Mouse (Mus musculus) stomach, embryonic 14.5 days (tissue): ENCODE results near the gene Snx30. TPM values are rescaled to one million over a fixed set of nuclear protein-coding genes. Genes with fewer than 3 reads are reported as not detected.
A peak's percentile ranks its signal among the peaks of the same experiment; 100 is the strongest.

Source experiments
- ATAC-seq: fragments of 200-750 bp; cut with Nextera tagmentation; 2 replicates; pipeline ENCODE4 v1.8.0; 2017; ENCODE audit warnings: low read depth, moderate TSS enrichment; ENCODE audit not compliant: insufficient number of reproducible peaks, insufficient read depth, low FRiP score
- H3K27ac ChIP-seq: fragments of 300-500 bp; sonication (generic); 2 replicates; pipeline ENCODE4 v1.5.1; 2014; ENCODE audit warnings: mild to moderate bottlenecking, low read length, moderate library complexity, mixed read lengths
- H3K27me3 ChIP-seq: fragments of 300-500 bp; sonication (generic); 2 replicates; pipeline ENCODE4 v1.6.1; 2014; ENCODE audit warnings: low read length, control low read depth, mixed read lengths; ENCODE audit not compliant: control insufficient read depth, insufficient read depth
- H3K36me3 ChIP-seq: fragments of 300-500 bp; sonication (generic); 2 replicates; pipeline ENCODE4 v1.6.1; 2014; ENCODE audit warnings: mild to moderate bottlenecking, control low read depth, low read length, moderate library complexity, mixed read lengths; ENCODE audit not compliant: control insufficient read depth, insufficient read depth
- H3K4me1 ChIP-seq: fragments of 300-500 bp; sonication (generic); 2 replicates; pipeline ENCODE4 v1.6.1; 2014; ENCODE audit warnings: low read length, control low read depth, mixed read lengths; ENCODE audit not compliant: control insufficient read depth, insufficient read depth
- H3K4me2 ChIP-seq: fragments of 300-500 bp; sonication (generic); replicated peaks from 2 replicates; pipeline ENCODE4 v1.6.1; 2014; ENCODE audit warnings: low read depth, low read length, control low read depth
- H3K4me3 ChIP-seq: fragments of 300-500 bp; sonication (generic); 2 replicates; pipeline ENCODE4 v1.5.1; 2014; ENCODE audit warnings: low read depth, low read length, control low read depth
- H3K9ac ChIP-seq: fragments of 300-500 bp; sonication (generic); replicated peaks from 2 replicates; pipeline ENCODE4 v1.6.1; 2014; ENCODE audit warnings: low read depth, mild to moderate bottlenecking, control low read depth, low read length, moderate library complexity, mixed read lengths
- H3K9me3 ChIP-seq: fragments of 300-500 bp; sonication (generic); 2 replicates; pipeline ENCODE4 v1.6.1; 2016; ENCODE audit warnings: low read depth, low read length, control low read depth; ENCODE audit not compliant: control insufficient read depth
- WGBS: fragments of 180-500 bp; shearing (Covaris S2); extraction: QIAGEN DNeasy Blood & Tissue Kit; methylation state at CpG from one replicate; pipeline ENCODE4 v1.1.7; 2014; 5-methylcytosine and 5-hydroxymethylcytosine counted together
- polyA plus RNA-seq: library from polyadenylated mRNA; unstranded; fragments of >200 nt; fragmentation: Nextera tagmentation; extraction: Ambion mirVana; gene quantifications from 2 replicates; pipeline ENCODE4 v1.2.1, GENCODE M21; 2014

Gene Snx30
- polyA plus RNA-seq, result 8.9 and 10.8 TPM in 2 replicates

DNA sequence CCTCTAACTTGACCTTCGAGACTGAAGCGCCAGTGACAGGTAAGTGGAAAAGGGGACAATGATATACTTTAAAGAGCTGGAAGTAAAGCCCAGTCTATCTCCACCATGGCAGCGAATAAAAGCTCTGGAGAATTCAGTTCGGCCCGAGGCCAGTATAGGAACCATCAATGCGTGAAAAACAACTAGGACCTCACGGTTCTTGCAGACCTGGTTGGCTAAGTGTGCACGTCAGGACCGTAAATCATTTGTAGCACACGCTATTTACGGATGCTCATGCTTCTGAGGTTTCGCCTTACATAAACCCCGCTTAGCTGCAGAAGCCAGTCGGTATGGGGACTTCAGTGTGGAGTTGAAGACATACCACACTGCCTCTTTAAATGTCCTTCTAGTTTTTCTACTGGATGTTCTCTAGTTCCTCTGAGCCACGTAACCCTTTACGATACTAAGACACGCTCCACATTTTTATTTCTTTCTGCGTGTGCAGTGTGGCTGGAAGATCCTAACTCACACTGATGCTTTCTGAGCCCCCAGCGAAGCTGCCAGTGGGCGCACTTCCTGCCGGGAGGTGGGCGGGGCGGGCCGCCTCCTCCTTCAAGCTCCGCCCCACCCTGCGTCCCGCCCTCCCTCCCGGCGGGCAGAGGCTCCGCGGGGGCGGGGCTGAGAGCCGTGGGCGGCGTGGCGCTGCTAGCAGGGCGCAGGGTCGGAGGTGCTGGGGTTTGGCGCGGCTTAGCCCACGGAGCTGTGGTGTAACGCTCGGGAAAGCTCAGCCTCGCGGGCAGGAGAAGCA lies at the start of gene Snx30:
Gene Snx30, plus strand, starts transcription at position 660 of the 787 bp plus-strand sequence.
- H3K4me3 ChIP-seq, result peak within 1 kb of the TSS; percentile 79
- peak; percentile 95 for ATAC-seq
- H3K27ac ChIP-seq, result no peak within 1 kb of the TSS; the same call in 1 of the 2 replicates
- H3K4me2 ChIP-seq, result peak within 1 kb of the TSS; percentile 84
- no peaks in the 10 kb centered on the region for H3K9me3 ChIP-seq
- WGBS, result 3% methylated on average over 41 of the region's 45 CpGs
- peaks cover 5% of the 10 kb centered on the region; the same call in 1 of the 2 replicates for H3K4me1 ChIP-seq
- H3K9ac ChIP-seq, result peak within 1 kb of the TSS; percentile 81
- H3K36me3 ChIP-seq, result no peaks in the 10 kb centered on the region
- no peaks in the 10 kb centered on the region for H3K27me3 ChIP-seq

GRCm38 (mm10) chr4:59756332-59757082 lies 49.1 kb upstream of the Snx30 start:
- Histone ChIP-seq H3K36me3 (peaks cover 6% of the 10 kb centered on the region), H3K27ac (no peak overlapping the region), H3K4me2 (no peak overlapping the region), H3K27me3 (no peaks in the 10 kb centered on the region), H3K9me3 (no peaks in the 10 kb centered on the region), H3K4me3 (no peak overlapping the region), H3K9ac (no peak overlapping the region), H3K4me1 (peaks cover 12% of the 10 kb centered on the region; the same call in 1 of the 2 replicates)
- ATAC-seq, result no peak
- WGBS, result 81% methylated on average over 9 of the region's 9 CpGs

DNA sequence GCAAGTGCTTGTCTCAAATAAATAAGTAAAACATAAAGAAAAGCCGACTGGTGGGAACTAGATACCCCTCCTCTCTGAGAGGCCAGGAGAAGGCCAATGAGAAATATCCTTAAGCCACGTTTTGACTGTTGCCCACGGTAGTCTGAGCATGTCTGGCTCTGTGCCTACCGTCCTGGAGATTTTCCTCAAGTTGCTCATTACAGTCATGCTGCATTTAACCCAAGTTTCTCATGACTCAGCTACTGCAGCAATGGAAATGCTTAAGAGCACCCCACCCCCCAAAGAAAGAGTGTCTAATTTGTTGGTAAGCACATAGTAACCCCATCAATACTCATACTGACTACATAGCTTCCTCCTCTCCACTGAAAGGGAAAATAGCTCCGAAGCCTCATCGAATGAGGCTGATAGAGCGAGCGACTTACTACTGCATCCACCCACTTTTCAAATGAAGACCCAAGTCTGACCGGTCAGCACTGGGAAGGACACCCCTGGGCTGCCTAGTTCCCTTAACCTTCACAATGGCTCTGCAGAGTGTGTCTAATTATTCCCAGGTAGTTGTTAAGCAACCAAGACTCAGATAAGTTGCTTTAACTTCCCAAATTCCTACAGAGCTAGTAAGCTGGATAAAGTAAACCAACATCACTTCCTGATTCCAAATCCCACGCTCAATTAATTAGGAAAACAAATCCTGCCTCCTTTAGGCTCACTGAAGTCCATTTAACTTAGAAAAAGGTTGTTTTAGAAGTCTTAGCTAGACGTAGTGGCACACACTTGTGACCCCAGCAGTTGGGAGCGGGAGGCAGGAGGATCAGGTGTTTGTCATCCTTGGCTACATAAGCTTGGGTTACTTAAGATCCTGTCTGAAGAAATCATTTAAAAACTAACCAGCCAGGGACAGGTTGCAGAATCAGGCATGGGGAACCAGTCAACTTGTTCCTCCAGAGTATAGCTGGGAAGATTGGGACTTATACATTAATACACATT lies 47.9 kb upstream of the Snx30 start:
- 0 out of 2 replicates have a peak, but pooled peaks cover under 1% of the 10 kb centered on the region for H3K36me3 ChIP-seq
- ATAC-seq, result no peak
- WGBS, result 74% methylated on average over 12 of the region's 12 CpGs

GRCm38 (mm10) chr4:59760016-59760415 lies 45.6 kb upstream of the Snx30 start:
- H3K36me3 ChIP-seq, result no peaks in the 10 kb centered on the region
- no peak for ATAC-seq

More for the DNA sequence above, 47.9 kb upstream of the Snx30 start:
- Histone ChIP-seq H3K4me2 (no peak overlapping the region), H3K9me3 (no peaks in the 10 kb centered on the region), H3K4me3 (no peak overlapping the region), H3K27ac (no peak overlapping the region), H3K9ac (no peak overlapping the region), H3K27me3 (no peaks in the 10 kb centered on the region), H3K4me1 (peaks cover 12% of the 10 kb centered on the region; the same call in 1 of the 2 replicates)

DNA sequence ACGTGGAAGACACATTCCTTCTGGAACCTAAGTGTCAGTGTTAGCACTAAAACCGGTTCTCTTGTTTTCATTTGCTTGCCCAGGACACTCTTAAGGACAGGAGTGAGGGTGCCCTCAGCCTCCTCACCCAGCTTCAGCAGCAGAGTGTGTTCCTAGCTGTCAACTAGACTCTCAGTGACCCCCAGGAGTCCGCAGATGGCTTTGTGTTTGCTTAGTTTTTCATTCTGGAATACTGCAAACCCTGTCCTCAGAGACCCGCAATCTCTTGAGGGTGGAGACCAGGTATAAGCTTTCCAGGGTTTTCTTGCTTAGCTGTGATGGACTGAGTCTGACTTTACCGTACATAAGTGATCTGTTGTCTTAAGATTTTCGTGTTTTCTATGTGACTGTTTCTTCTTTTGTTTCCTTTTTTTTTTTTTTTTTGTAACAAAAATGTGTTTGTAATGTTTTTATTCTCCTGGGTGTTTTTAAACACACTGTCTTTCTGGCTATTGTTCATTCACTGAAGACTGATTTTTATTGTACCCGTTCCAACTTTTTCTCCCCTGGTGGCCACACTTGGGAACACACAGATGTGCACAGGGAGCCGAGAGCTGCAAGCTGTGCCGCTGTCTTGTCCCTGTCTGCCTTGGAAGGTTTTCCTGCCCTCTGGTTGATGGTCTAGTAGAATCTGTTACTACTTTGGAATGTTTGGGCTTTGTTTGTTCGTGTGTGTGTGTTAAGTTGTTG lies 44.8 kb upstream of the Snx30 start:
- no peak for ATAC-seq
- Histone ChIP-seq H3K9me3 (no peaks in the 10 kb centered on the region), H3K27me3 (no peaks in the 10 kb centered on the region), H3K36me3 (no peaks in the 10 kb centered on the region), H3K4me1 (peaks cover 12% of the 10 kb centered on the region; the same call in 1 of the 2 replicates), H3K4me2 (no peak overlapping the region), H3K9ac (no peak overlapping the region), H3K27ac (no peak overlapping the region), H3K4me3 (no peak overlapping the region)
- WGBS, result 50% methylated on average over 10 of the region's 10 CpGs

More at GRCm38 (mm10) chr4:59760016-59760415, 45.6 kb upstream of the Snx30 start:
- Histone ChIP-seq H3K27ac (no peak overlapping the region), H3K4me2 (no peak overlapping the region), H3K27me3 (no peaks in the 10 kb centered on the region), H3K9ac (no peak overlapping the region), H3K4me1 (peaks cover 12% of the 10 kb centered on the region; the same call in 1 of the 2 replicates), H3K9me3 (no peaks in the 10 kb centered on the region), H3K4me3 (no peak overlapping the region)
- WGBS, result 69% methylated on average over 4 of the region's 4 CpGs

DNA sequence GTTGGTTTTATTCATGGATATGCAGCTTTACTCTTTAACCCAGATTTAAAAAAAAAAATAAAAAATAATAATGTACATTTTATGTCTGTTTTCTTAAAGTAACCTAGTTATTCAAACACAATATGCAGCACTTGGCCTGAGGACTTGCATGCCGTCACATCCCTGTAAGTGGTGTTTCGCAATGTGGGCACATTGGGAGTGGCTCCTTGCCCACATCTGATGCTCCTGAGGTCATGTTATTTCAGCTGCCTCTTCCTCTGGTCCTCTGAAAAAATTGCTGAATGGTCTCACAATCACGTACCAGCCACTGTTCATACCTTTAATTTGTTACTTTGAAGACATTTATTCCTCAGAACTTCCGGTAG lies 44.3 kb upstream of the Snx30 start:
- no peak overlapping the region for H3K9ac ChIP-seq
- peaks cover 12% of the 10 kb centered on the region; the same call in 1 of the 2 replicates for H3K4me1 ChIP-seq
- ATAC-seq, result no peak
- H3K9me3 ChIP-seq, result no peaks in the 10 kb centered on the region
- H3K36me3 ChIP-seq, result no peaks in the 10 kb centered on the region
- no peak overlapping the region for H3K4me2 ChIP-seq
- H3K4me3 ChIP-seq, result no peak overlapping the region
- 78% methylated on average over 4 of the region's 4 CpGs for WGBS
- no peak overlapping the region for H3K27ac ChIP-seq
- no peaks in the 10 kb centered on the region for H3K27me3 ChIP-seq

DNA sequence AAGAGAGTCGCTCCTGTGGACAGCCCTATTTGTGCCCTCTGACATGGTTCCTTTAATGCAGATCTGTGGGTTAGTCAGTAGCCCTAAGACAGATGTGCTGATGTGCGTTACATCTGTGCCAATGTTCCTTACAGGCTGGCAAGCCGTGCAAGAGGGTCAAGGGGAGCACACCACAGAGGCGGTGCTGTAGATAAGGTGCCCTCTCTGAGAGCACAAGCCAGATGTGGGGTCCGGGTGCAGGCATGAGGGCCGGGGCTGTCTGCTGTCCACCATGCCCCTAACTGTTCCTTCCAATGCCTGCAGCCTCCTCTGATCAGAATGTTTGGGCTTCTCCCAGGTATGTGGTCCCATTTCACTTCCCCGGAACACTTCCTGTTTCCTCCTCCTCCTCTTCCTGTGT lies 40.7 kb upstream of the Snx30 start:
- Histone ChIP-seq H3K9me3 (no peaks in the 10 kb centered on the region), H3K4me1 (peaks cover 8% of the 10 kb centered on the region; the same call in 1 of the 2 replicates), H3K4me2 (0 out of 2 replicates have a peak overlapping the region, but pooled peaks have one; percentile 11), H3K4me3 (no peak overlapping the region), H3K9ac (no peak overlapping the region), H3K27me3 (no peaks in the 10 kb centered on the region), H3K36me3 (no peaks in the 10 kb centered on the region; the same call in 1 of the 2 replicates), H3K27ac (peak overlapping the region; percentile 77; the same call in 1 of the 2 replicates)
- WGBS, result 64% methylated on average over 7 of the region's 7 CpGs
- no peak for ATAC-seq
